ENCODE assay signal across 27 mouse cellular contexts in the genomic region with DNA sequence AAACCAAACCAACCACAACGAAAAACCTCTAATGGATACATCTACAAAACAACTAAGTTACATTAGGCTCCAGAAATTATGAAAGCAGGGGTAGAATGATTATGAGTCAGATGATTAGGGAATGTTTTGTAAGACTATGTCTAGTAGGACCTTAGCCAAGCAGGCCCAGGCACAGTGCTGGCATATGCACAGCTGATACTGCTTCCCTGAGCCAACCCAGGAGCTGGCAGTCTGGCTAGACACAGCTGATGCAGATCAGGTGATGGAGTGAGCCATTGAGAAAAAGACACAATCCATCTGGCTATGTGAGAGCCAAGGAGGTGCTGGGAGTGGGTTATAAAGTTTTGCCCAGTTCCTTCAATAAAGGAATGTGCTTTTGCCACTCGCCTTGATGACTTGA.
A peak's percentile ranks its signal among the peaks of the same experiment; 100 is the strongest.
DNase-seq lines count a peak whose midpoint lies in the region; ATAC-seq lines count a peak whose summit lies in the region.
"Had no signal": no experiment of that assay in that cellular context is flagged by ENCODE, and none has a peak within 500 bp of the region (broad histone marks: within the 10 kb centered on the region; RNA-seq: fewer than 3 reads in every experiment).

No protein-coding gene starts in this region.

- H3K27me3 ChIP-seq in forebrain, embryonic 15.5 days: no peaks in the 10 kb centered on the region
- no peaks in the 10 kb centered on the region for H3K27me3 ChIP-seq in forebrain, embryonic 10.5 days (ENCODE audit: poor library complexity, severe bottlenecking)
- H3K27me3 ChIP-seq: embryonic facial prominence, embryonic 13.5 days; hindbrain, embryonic 12.5 days; kidney, embryonic 15.5 days; midbrain, embryonic 15.5 days; neural tube, embryonic 12.5 days had no signal

- H3K27ac ChIP-seq in forebrain, embryonic 15.5 days (replicated peaks): no peak overlapping the region
- H3K27ac ChIP-seq in forebrain, embryonic 10.5 days: no peak overlapping the region
- H3K27ac ChIP-seq: embryonic facial prominence, embryonic 13.5 days; heart, adult 2 months; hindbrain, embryonic 12.5 days; kidney, embryonic 15.5 days; left cerebral cortex, adult 2 months; macrophage; midbrain, embryonic 15.5 days; neural tube, embryonic 12.5 days had no signal

- no peak overlapping the region for H3K4me2 ChIP-seq in forebrain, embryonic 15.5 days (replicated peaks)
- H3K4me2 ChIP-seq: embryonic facial prominence, embryonic 13.5 days; hindbrain, embryonic 12.5 days; kidney, embryonic 15.5 days; midbrain, embryonic 15.5 days; neural tube, embryonic 12.5 days had no signal

- no peak overlapping the region for H3K4me3 ChIP-seq in forebrain, embryonic 15.5 days
- H3K4me3 ChIP-seq in forebrain, embryonic 10.5 days: no peak overlapping the region
- H3K4me3 ChIP-seq: embryonic facial prominence, embryonic 13.5 days; erythroblast, embryonic 14.5 days; heart, adult 2 months; hindbrain, embryonic 12.5 days; kidney, embryonic 15.5 days; left cerebral cortex, adult 2 months; midbrain, embryonic 15.5 days; neural tube, embryonic 12.5 days had no signal

- DNase-seq in adrenal gland, adult 2 months: peak; percentile 6
- DNase-seq in adrenal gland, adult 8-10 months: no peak
- no peak for DNase-seq in forebrain, embryonic 10.5 days (ENCODE audit: extremely low spot score, low spot score)
- peak; percentile 3 for DNase-seq in left cerebral cortex, postnatal 4 days
- no peak for DNase-seq in left cerebral cortex, postnatal 36 days (ENCODE audit: low spot score in 2 of 2)
- DNase-seq in spleen, postnatal 36 days (ENCODE audit: low spot score in 2 of 2): no peak
- DNase-seq: cerebellum, adult 11-12 months; cerebellum, postnatal 25 days; embryo, embryonic 11 days; gastrocnemius, postnatal 25 days; heart, adult 2 months; kidney, adult 11 months; kidney, postnatal 36 days; retina, postnatal 1 day; right cerebral cortex, postnatal 25 days; spleen, adult 18-20 months; thymus, postnatal 14 days had no signal

- peak; percentile 83 for ATAC-seq in forebrain, embryonic 15.5 days (replicated peaks)
- ATAC-seq: lung, postnatal 0 days; midbrain, embryonic 15.5 days had no signal

- WGBS in forebrain, embryonic 15.5 days: 74% methylated on average over 2 of the region's 2 CpGs
- 84% methylated on average over 2 of the region's 2 CpGs for WGBS in forebrain, embryonic 10.5 days

- no peak overlapping the region for H3K9ac ChIP-seq in forebrain, embryonic 15.5 days (replicated peaks)
- H3K9ac ChIP-seq: embryonic facial prominence, embryonic 13.5 days; hindbrain, embryonic 12.5 days; kidney, embryonic 15.5 days; midbrain, embryonic 15.5 days; neural tube, embryonic 12.5 days had no signal

- no peaks in the 10 kb centered on the region for H3K36me3 ChIP-seq in forebrain, embryonic 15.5 days
- H3K36me3 ChIP-seq in forebrain, embryonic 10.5 days (replicated peaks): no peaks in the 10 kb centered on the region
- H3K36me3 ChIP-seq: embryonic facial prominence, embryonic 13.5 days; hindbrain, embryonic 12.5 days; kidney, embryonic 15.5 days; midbrain, embryonic 15.5 days; neural tube, embryonic 12.5 days had no signal

- intact Hi-C loops in left cerebral cortex, postnatal 4 days (cut with DNase I): no loop called here
- intact Hi-C loops in left cerebral cortex, postnatal 36 days (cut with DNase I): no loop called here

- H3K9me3 ChIP-seq in forebrain, embryonic 15.5 days: no peaks in the 10 kb centered on the region
- no peaks in the 10 kb centered on the region for H3K9me3 ChIP-seq in forebrain, embryonic 10.5 days
- H3K9me3 ChIP-seq: embryonic facial prominence, embryonic 13.5 days; hindbrain, embryonic 12.5 days; kidney, embryonic 15.5 days; midbrain, embryonic 15.5 days; neural tube, embryonic 12.5 days had no signal

- H3K4me1 ChIP-seq in forebrain, embryonic 15.5 days: no peaks in the 10 kb centered on the region
- no peaks in the 10 kb centered on the region for H3K4me1 ChIP-seq in forebrain, embryonic 10.5 days
- H3K4me1 ChIP-seq: embryonic facial prominence, embryonic 13.5 days; hindbrain, embryonic 12.5 days; kidney, embryonic 15.5 days; midbrain, embryonic 15.5 days; neural tube, embryonic 12.5 days had no signal

Comparison
In these comparisons a context has a peak if more than half of its experiments do, and no peak if none do; other contexts are left out.
1. DNase-seq: peak in adrenal gland, adult 2 months (single experiment) and left cerebral cortex, postnatal 4 days (single experiment); none in adrenal gland, adult 8-10 months (single experiment), forebrain, embryonic 10.5 days (single experiment), left cerebral cortex, postnatal 36 days (0 of 2) and spleen, postnatal 36 days (0 of 2).